Mouse (Mus musculus): ENCODE results near the gene Prtn3. TPM values are rescaled to one million over a fixed set of nuclear protein-coding genes. Genes with fewer than 3 reads are reported as not detected.
"Not testable (repeated sequence)": the region's sequence is repeated elsewhere in the genome, so short reads cannot be mapped to it uniquely, and the experiment has no call there.

Gene Prtn3
- polyA plus RNA-seq, 1 experiment from 2014 or later: 2.7 TPM

DNA sequence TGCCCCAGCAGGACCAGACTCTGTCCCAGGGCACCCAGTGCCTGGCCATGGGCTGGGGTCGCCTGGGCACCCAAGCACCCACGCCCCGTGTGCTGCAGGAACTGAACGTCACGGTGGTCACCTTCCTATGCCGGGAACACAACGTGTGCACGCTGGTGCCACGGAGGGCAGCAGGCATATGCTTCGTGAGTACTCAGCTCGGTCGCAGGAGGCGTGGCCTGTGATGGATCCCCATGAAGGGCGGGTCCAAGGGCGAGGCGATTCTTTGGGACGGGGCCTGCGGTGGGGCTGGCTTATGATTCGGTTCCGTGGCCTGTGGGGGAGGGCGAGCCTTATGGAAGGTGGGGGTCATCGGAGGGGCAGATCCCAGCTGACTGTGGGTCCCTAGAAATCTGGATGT lies 7.7 kb downstream of the Prtn3 start:
- H3K4me2 ChIP-seq (ENCODE audit: low read depth, low read length): peak overlapping the region; percentile 53
- peaks cover 26% of the 10 kb centered on the region for H3K4me1 ChIP-seq (ENCODE audit: control insufficient read depth, insufficient read depth, low read length)
- H3K36me3 ChIP-seq (ENCODE audit: control insufficient read depth, insufficient read depth, low read length): no peaks in the 10 kb centered on the region
- peak overlapping the region; percentile 49; the same call in 1 of the 2 replicates for H3K9ac ChIP-seq (ENCODE audit: low read depth, low read length)
- WGBS: 7% methylated on average over 22 of the region's 22 CpGs
- no peak overlapping the region for H3K27ac ChIP-seq (ENCODE audit: low read length)
- 0 out of 2 replicates have a peak, but pooled peaks cover 3% of the 10 kb centered on the region for H3K27me3 ChIP-seq (replicated peaks; ENCODE audit: control insufficient read depth, insufficient read depth, low read length)
- no peaks in the 10 kb centered on the region for H3K9me3 ChIP-seq (ENCODE audit: control insufficient read depth, low read length)
- H3K4me3 ChIP-seq (ENCODE audit: low read length): no peak overlapping the region; the same call in 1 of the 2 replicates
- ATAC-seq: peak; percentile 27; the same call in 1 of the 2 replicates

- no peaks in the 10 kb centered on the region for H3K9me3 ChIP-seq (ENCODE audit: control insufficient read depth, low read length)
- no peaks in the 10 kb centered on the region for H3K36me3 ChIP-seq (ENCODE audit: control insufficient read depth, insufficient read depth, low read length)
- no peak overlapping the region for H3K4me2 ChIP-seq (ENCODE audit: low read depth, low read length)
- H3K4me3 ChIP-seq (ENCODE audit: low read length): no peak overlapping the region
- H3K4me1 ChIP-seq (ENCODE audit: control insufficient read depth, insufficient read depth, low read length): peaks cover 24% of the 10 kb centered on the region
- 20% methylated on average over 22 of the region's 22 CpGs for WGBS
- no peak overlapping the region for H3K27ac ChIP-seq (ENCODE audit: low read length)
- 0 out of 2 replicates have a peak, but pooled peaks have one; percentile 23 for ATAC-seq
- peak overlapping the region; percentile 44 for H3K9ac ChIP-seq (ENCODE audit: low read depth, low read length)
- H3K27me3 ChIP-seq (replicated peaks; ENCODE audit: control insufficient read depth, insufficient read depth, low read length): 0 out of 2 replicates have a peak, but pooled peaks cover 3% of the 10 kb centered on the region
Observed at GRCm38 (mm10) chr10:79883297-79884084, 9.2 kb downstream of the Prtn3 start.

GRCm38 (mm10) chr10:79884446-79884845 lies 10.2 kb downstream of the Prtn3 start:
- Histone ChIP-seq H3K4me2 (ENCODE audit: low read depth, low read length) (no peak overlapping the region), H3K4me1 (ENCODE audit: control insufficient read depth, insufficient read depth, low read length) (peaks cover 23% of the 10 kb centered on the region), H3K27me3 (replicated peaks; ENCODE audit: control insufficient read depth, insufficient read depth, low read length) (0 out of 2 replicates have a peak, but pooled peaks cover 3% of the 10 kb centered on the region), H3K9ac (ENCODE audit: low read depth, low read length) (no peak overlapping the region), H3K4me3 (ENCODE audit: low read length) (no peak overlapping the region), H3K36me3 (ENCODE audit: control insufficient read depth, insufficient read depth, low read length) (no peaks in the 10 kb centered on the region), H3K9me3 (ENCODE audit: control insufficient read depth, low read length) (no peaks in the 10 kb centered on the region), H3K27ac (ENCODE audit: low read length) (no peak overlapping the region)
- no peak for ATAC-seq
- 66% methylated on average over 4 of the region's 4 CpGs for WGBS

DNA sequence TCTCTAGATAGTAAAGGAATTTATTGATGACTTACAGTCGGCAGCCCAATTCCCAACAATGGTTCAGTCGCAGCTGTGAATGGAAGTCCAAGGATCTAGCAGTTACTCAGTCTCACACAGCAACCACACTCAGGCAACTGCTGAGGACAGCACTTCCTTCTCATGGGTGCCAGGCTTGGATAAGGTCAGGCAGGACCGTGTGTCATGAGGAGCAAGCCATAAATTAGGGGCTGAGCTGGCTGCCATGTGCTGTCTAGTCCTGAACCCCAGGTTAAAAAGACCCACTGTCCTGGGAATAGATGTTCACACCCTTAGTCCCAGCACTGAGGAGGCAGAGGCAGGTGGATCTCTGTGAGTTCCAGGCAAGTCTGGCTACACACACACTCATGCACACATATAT lies 10.7 kb downstream of the Prtn3 start:
- H3K4me2 ChIP-seq (ENCODE audit: low read depth, low read length); H3K27me3 ChIP-seq (replicated peaks; ENCODE audit: control insufficient read depth, insufficient read depth, low read length); ATAC-seq; H3K27ac ChIP-seq (ENCODE audit: low read length); H3K4me3 ChIP-seq (ENCODE audit: low read length); H3K36me3 ChIP-seq (ENCODE audit: control insufficient read depth, insufficient read depth, low read length); H3K9me3 ChIP-seq (ENCODE audit: control insufficient read depth, low read length); H3K9ac ChIP-seq (ENCODE audit: low read depth, low read length): not testable (repeated sequence)
- 48% methylated on average over 2 of the region's 3 CpGs for WGBS
- H3K4me1 ChIP-seq (ENCODE audit: control insufficient read depth, insufficient read depth, low read length): peaks cover 18% of the 10 kb centered on the region

DNA sequence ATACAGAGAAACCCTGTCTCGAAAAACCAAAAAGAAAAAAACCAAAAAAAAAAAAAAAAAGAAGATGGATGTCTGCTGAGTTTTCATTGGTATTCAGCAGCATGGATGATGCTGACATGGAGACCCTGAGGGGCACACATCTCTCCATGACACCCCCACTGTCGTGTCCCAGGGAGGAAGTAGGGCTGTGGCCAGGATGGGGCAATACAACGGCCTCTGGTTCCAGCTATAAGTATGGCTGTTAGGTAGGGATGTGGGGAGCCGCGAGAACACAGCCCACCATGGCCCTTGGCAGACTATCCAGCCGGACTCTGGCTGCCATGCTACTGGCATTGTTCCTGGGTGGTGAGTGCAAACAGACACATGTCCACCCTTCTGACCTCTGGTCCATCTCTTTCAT lies 11.8 kb downstream of the Prtn3 start, which contains the start of gene Elane:
Elane (plus strand) TSS at position 194 of the 400 bp plus-strand sequence.
- Histone ChIP-seq H3K9ac (ENCODE audit: low read depth, low read length) (no peak within 1 kb of the TSS), H3K27ac (ENCODE audit: low read length) (no peak within 1 kb of the TSS), H3K9me3 (ENCODE audit: control insufficient read depth, low read length) (no peaks in the 10 kb centered on the region), H3K4me2 (ENCODE audit: low read depth, low read length) (no peak within 1 kb of the TSS), H3K4me1 (ENCODE audit: control insufficient read depth, insufficient read depth, low read length) (peaks cover 9% of the 10 kb centered on the region), H3K4me3 (ENCODE audit: low read length) (no peak within 1 kb of the TSS), H3K27me3 (replicated peaks; ENCODE audit: control insufficient read depth, insufficient read depth, low read length) (0 out of 2 replicates have a peak, but pooled peaks cover 3% of the 10 kb centered on the region), H3K36me3 (ENCODE audit: control insufficient read depth, insufficient read depth, low read length) (no peaks in the 10 kb centered on the region)
- ATAC-seq: no peak
- 81% methylated on average over 6 of the region's 6 CpGs for WGBS

- H3K9ac ChIP-seq (ENCODE audit: low read depth, low read length): no peak overlapping the region
- H3K9me3 ChIP-seq (ENCODE audit: control insufficient read depth, low read length): no peaks in the 10 kb centered on the region
- peaks cover 8% of the 10 kb centered on the region; the same call in 1 of the 2 replicates for H3K4me1 ChIP-seq (ENCODE audit: control insufficient read depth, insufficient read depth, low read length)
- H3K27me3 ChIP-seq (replicated peaks; ENCODE audit: control insufficient read depth, insufficient read depth, low read length): 0 out of 2 replicates have a peak, but pooled peaks cover 3% of the 10 kb centered on the region
- no peak overlapping the region for H3K4me2 ChIP-seq (ENCODE audit: low read depth, low read length)
- H3K27ac ChIP-seq (ENCODE audit: low read length): no peak overlapping the region
- no peaks in the 10 kb centered on the region for H3K36me3 ChIP-seq (ENCODE audit: control insufficient read depth, insufficient read depth, low read length)
- 83% methylated on average over 8 of the region's 8 CpGs for WGBS
- no peak overlapping the region for H3K4me3 ChIP-seq (ENCODE audit: low read length)
- ATAC-seq: no peak
Observed at GRCm38 (mm10) chr10:79886611-79887010, 12.3 kb downstream of the Prtn3 start.

- WGBS: 53% methylated on average over 2 of the region's 2 CpGs
- Histone ChIP-seq H3K27ac (ENCODE audit: low read length) (no peak overlapping the region), H3K36me3 (ENCODE audit: control insufficient read depth, insufficient read depth, low read length) (no peaks in the 10 kb centered on the region), H3K4me1 (ENCODE audit: control insufficient read depth, insufficient read depth, low read length) (no peaks in the 10 kb centered on the region), H3K9me3 (ENCODE audit: control insufficient read depth, low read length) (no peaks in the 10 kb centered on the region), H3K4me3 (ENCODE audit: low read length) (no peak overlapping the region), H3K27me3 (replicated peaks; ENCODE audit: control insufficient read depth, insufficient read depth, low read length) (no peaks in the 10 kb centered on the region), H3K4me2 (ENCODE audit: low read depth, low read length) (no peak overlapping the region), H3K9ac (ENCODE audit: low read depth, low read length) (no peak overlapping the region)
- no peak for ATAC-seq
Observed at GRCm38 (mm10) chr10:79889386-79889785, 15.1 kb downstream of the Prtn3 start.

GRCm38 (mm10) chr10:79890670-79891069 lies 16.4 kb downstream of the Prtn3 start, which contains the start of gene Cfd:
Gene Cfd, plus strand, starts transcription at chr10:79890853.
- ATAC-seq: no peak
- Histone ChIP-seq H3K9ac (ENCODE audit: low read depth, low read length) (no peak within 1 kb of the TSS), H3K27me3 (replicated peaks; ENCODE audit: control insufficient read depth, insufficient read depth, low read length) (no peaks in the 10 kb centered on the region), H3K27ac (ENCODE audit: low read length) (no peak within 1 kb of the TSS), H3K4me3 (ENCODE audit: low read length) (no peak within 1 kb of the TSS), H3K36me3 (ENCODE audit: control insufficient read depth, insufficient read depth, low read length) (0 out of 2 replicates have a peak, but pooled peaks cover 5% of the 10 kb centered on the region), H3K4me1 (ENCODE audit: control insufficient read depth, insufficient read depth, low read length) (no peaks in the 10 kb centered on the region), H3K4me2 (ENCODE audit: low read depth, low read length) (no peak within 1 kb of the TSS), H3K9me3 (ENCODE audit: control insufficient read depth, low read length) (no peaks in the 10 kb centered on the region)
- WGBS: 43% methylated on average over 5 of the region's 5 CpGs

DNA sequence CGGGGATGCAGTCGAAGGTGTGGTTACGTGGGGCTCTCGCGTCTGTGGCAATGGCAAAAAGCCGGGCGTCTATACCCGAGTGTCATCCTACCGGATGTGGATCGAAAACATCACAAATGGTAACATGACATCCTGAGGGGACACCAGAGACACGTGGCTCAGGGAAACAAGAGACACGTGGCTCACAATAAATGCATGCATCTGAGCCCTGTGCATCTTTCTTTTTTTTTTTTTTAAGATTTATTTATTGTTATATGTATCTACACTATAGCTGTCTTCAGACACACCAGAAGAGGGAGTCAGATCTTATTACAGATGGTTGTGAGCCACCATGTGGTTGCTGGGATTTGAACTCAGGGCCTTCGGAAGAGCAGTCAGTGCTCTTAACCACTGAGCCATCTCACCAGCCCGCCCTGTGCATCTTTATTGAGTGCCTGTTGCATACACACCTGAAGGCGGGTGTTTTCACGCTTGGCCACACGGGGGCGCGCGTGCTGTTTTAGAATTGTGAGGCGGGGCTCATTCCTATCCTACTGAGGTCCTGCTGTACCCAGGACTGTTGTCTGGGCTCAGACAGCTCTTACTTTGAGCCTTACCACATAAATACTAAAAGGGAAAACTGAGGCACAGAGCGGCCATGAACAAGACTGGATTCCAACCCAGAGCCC lies 18.3 kb downstream of the Prtn3 start:
- H3K27ac ChIP-seq (ENCODE audit: low read length); H3K4me1 ChIP-seq (ENCODE audit: control insufficient read depth, insufficient read depth, low read length); H3K9me3 ChIP-seq (ENCODE audit: control insufficient read depth, low read length); H3K9ac ChIP-seq (ENCODE audit: low read depth, low read length); H3K4me3 ChIP-seq (ENCODE audit: low read length); H3K27me3 ChIP-seq (replicated peaks; ENCODE audit: control insufficient read depth, insufficient read depth, low read length); H3K36me3 ChIP-seq (ENCODE audit: control insufficient read depth, insufficient read depth, low read length); H3K4me2 ChIP-seq (ENCODE audit: low read depth, low read length): not testable (repeated sequence)
- 41% methylated on average over 22 of the region's 22 CpGs for WGBS
- ATAC-seq: peak; percentile 65; the same call in 1 of the 2 replicates

All from intestine, embryonic 16.5 days (tissue).